Mouse (Mus musculus) limb, embryonic 14.5 days (tissue): ENCODE results near the gene Gla. TPM values are rescaled to one million over a fixed set of nuclear protein-coding genes. Genes with fewer than 3 reads are reported as not detected.

ENCODE experiments used
- ATAC-seq: fragments of 200-750 bp; cut with Nextera tagmentation; 2 replicates; pipeline ENCODE4 v1.8.0; 2017; ENCODE audit warnings: low read depth, moderate number of reproducible peaks, moderate TSS enrichment; ENCODE audit not compliant: low FRiP score
- DNase-seq: peaks from one replicate; pipeline ENCODE4 v3.0.0-alpha.2; 2015; ENCODE audit warnings: low spot score
- H3K27ac ChIP-seq: fragments of 300-500 bp; sonication (generic); replicated peaks from 2 replicates; pipeline ENCODE4 v1.5.1; 2014; ENCODE audit warnings: low read depth, mild to moderate bottlenecking, low read length, moderate library complexity, mixed read lengths
- H3K27me3 ChIP-seq: fragments of 300-500 bp; sonication (generic); 2 replicates; pipeline ENCODE4 v1.6.1; 2014; ENCODE audit warnings: low read length, mixed read lengths; ENCODE audit not compliant: control insufficient read depth, insufficient read depth
- H3K36me3 ChIP-seq: fragments of 300-500 bp; sonication (generic); 2 replicates; pipeline ENCODE4 v1.6.1; 2014; ENCODE audit warnings: mild to moderate bottlenecking, low read length, moderate library complexity, mixed read lengths; ENCODE audit not compliant: control insufficient read depth, insufficient read depth
- H3K4me1 ChIP-seq: fragments of 300-500 bp; sonication (generic); 2 replicates; pipeline ENCODE4 v1.6.1; 2014; ENCODE audit warnings: antibody characterized with exemption, low read length, mixed read lengths; ENCODE audit not compliant: control insufficient read depth, insufficient read depth
- H3K4me2 ChIP-seq: fragments of 300-500 bp; sonication (generic); replicated peaks from 2 replicates; pipeline ENCODE4 v1.6.1; 2014; ENCODE audit warnings: low read depth, mild to moderate bottlenecking, low read length, moderate library complexity; ENCODE audit not compliant: severe bottlenecking
- H3K4me3 ChIP-seq: fragments of 300-500 bp; sonication (generic); replicated peaks from 2 replicates; pipeline ENCODE4 v1.5.1; 2014; ENCODE audit warnings: low read length
- H3K9ac ChIP-seq: fragments of 300-500 bp; sonication (generic); 2 replicates; pipeline ENCODE4 v1.6.1; 2014; ENCODE audit warnings: mild to moderate bottlenecking, low read depth, low read length, moderate library complexity; ENCODE audit not compliant: severe bottlenecking
- H3K9me3 ChIP-seq: fragments of 300-500 bp; sonication (generic); 2 replicates; pipeline ENCODE4 v1.6.1; 2016; ENCODE audit warnings: low read length; ENCODE audit not compliant: control insufficient read depth
- POLR2A ChIP-seq: fragments of 200-500 bp; IDR thresholded peaks from 2 replicates; pipeline ENCODE4 v1.8.0; 2012; ENCODE audit warnings: inconsistent platforms, mild to moderate bottlenecking, moderate library complexity, borderline replicate concordance; ENCODE audit not compliant: insufficient read depth, insufficient read length; ENCODE audit errors: extremely low read depth
- WGBS: fragments of 180-500 bp; shearing (Covaris S2); extraction: QIAGEN DNeasy Blood & Tissue Kit; methylation state at CpG from one replicate; pipeline ENCODE4 v1.1.7; 2014; 5-methylcytosine and 5-hydroxymethylcytosine counted together
- polyA plus RNA-seq, 2 experiments: library from polyadenylated mRNA; depleted of rRNA in 1 of 2; stranded (reverse) in 1 of 2; unstranded in 1 of 2; fragments of >200 nt; fragmentation: Nextera tagmentation in 1 of 2; extraction: Ambion mirVana in 1 of 2; gene quantifications; 2 replicates each; pipeline versions ENCODE4 v1.2.1 to v1.2.3; 2012 to 2014

Gla gene
- 3.1 and 3.8 TPM in 2 replicates for polyA plus RNA-seq (2012; rRNA removed)
- polyA plus RNA-seq (2014; fragmentation: Nextera tagmentation; extraction: Ambion mirVana), result 2.7 and 4.9 TPM in 2 replicates

DNA sequence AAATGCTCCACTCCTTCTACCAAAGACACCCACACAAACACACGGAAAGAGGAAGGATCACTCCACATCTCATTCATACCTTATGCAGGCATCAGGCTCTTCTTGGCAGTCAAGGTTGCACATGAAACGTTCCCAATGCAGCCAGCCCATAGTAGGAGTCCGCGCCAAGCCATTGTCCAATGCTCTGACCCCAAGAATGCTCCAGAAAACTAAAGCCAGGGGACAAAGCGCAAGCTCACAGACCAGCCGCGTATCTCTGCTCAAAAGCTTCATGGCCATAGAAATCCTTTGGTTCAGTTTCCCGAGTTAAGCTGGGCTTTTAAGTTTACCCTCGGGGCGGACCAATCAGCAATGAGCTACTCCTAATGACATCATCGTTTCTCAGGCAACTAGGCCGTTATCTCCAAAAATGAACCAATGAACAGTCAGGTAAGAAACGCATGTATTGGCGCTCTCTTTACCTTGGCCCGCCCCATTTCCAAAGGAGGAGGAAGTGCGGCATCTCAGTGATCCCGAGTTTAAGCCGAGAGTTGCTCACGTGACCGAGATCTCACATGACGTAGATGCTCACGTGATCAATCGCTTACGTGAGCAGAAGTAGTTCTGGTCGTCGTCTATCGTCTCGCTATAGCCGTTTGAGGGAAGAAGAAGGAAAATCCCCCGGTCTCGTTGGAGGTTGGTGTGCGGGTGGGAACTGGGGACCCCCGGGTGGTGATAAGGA, at the start of gene Gla, which contains the start of gene Hnrnph2:
Gene Gla (minus strand): TSS at position 467 of the 721 bp plus-strand sequence.
Gene Hnrnph2 (plus strand): TSS at position 521 of the 721 bp plus-strand sequence.
- no peaks in the 10 kb centered on the region for H3K4me1 ChIP-seq
- peak; percentile 98 for ATAC-seq
- no peaks in the 10 kb centered on the region for H3K9me3 ChIP-seq
- no peaks in the 10 kb centered on the region for H3K36me3 ChIP-seq
- peak within 1 kb of the TSS; percentile 53 for H3K4me2 ChIP-seq
- peak; percentile 95 for DNase-seq
- TF ChIP-seq POLR2A, result no peak
- no peaks in the 10 kb centered on the region for H3K27me3 ChIP-seq
- 18% methylated on average over 32 of the region's 33 CpGs for WGBS
- H3K9ac ChIP-seq, result peak within 1 kb of the TSS; percentile 61
- H3K4me3 ChIP-seq, result peak within 1 kb of the TSS; percentile 49
- H3K27ac ChIP-seq, result peak within 1 kb of the TSS; percentile 91

DNA sequence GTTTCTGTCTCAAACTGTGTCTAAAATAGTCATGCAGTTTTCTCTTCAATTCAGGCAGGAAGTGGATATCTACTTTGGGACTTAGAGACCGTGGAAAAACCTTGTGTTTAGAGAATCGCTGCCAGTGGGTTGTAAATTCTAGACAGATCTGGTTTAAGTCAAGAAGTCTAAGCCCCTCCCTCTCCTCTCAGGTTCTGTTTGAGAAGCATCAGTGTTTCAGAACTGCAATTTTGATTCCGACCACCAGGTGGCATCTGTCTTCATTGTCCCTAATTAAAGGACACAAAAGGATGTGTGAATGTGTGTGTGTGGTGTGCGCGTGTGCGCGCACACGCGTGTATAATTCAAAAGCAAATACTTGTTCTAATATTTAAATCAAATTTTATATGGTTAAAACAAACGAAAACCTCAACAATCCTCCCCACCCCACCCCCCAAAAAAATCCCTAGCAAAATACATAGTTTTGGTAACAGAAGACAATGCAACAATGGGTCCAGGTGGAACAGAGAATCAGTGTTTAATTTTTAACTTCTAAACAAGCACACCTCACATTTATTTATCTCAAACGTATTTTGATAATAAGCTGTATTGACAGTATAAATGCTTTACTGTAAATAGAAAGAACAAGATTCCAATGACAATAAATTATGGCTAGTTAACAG, 47.2 kb upstream of the Gla start:
- no peak overlapping the region for H3K9ac ChIP-seq
- peak; percentile 87 for ATAC-seq
- H3K27me3 ChIP-seq, result no peaks in the 10 kb centered on the region
- H3K9me3 ChIP-seq, result no peaks in the 10 kb centered on the region
- no peak for TF ChIP-seq POLR2A
- DNase-seq, result peak; percentile 95
- H3K27ac ChIP-seq, result no peak overlapping the region
- H3K36me3 ChIP-seq, result no peaks in the 10 kb centered on the region
- H3K4me3 ChIP-seq, result no peak overlapping the region
- no peaks in the 10 kb centered on the region for H3K4me1 ChIP-seq
- WGBS, result 21% methylated on average over 11 of the region's 11 CpGs
- no peak overlapping the region for H3K4me2 ChIP-seq

DNA sequence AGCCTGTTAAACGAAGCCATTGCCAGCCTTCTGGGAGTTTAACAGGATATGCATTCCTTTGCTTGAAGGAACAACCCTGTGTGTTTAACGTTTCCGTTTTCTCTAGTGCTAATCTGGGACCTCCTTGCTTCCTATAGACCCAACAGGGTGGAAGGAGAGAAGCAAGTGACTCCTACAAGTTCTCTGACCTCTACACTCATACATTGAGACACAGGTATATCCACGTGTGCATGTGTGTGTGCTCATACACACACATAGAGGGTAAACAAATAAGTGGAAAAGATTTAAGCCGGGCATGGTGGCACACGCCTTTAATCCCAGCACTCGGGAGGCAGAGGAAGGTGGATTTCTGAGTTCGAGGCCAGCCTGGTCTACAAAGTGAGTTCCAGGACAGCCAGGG, 46.5 kb upstream of the Gla start:
- Histone ChIP-seq H3K4me2 (no peak overlapping the region), H3K27ac (no peak overlapping the region), H3K4me1 (no peaks in the 10 kb centered on the region), H3K27me3 (no peaks in the 10 kb centered on the region), H3K9me3 (no peaks in the 10 kb centered on the region), H3K4me3 (no peak overlapping the region), H3K36me3 (no peaks in the 10 kb centered on the region), H3K9ac (no peak overlapping the region)
- TF ChIP-seq POLR2A, result no peak
- DNase-seq (no peak), ATAC-seq (no peak)
- 63% methylated on average over 8 of the region's 8 CpGs for WGBS

DNA sequence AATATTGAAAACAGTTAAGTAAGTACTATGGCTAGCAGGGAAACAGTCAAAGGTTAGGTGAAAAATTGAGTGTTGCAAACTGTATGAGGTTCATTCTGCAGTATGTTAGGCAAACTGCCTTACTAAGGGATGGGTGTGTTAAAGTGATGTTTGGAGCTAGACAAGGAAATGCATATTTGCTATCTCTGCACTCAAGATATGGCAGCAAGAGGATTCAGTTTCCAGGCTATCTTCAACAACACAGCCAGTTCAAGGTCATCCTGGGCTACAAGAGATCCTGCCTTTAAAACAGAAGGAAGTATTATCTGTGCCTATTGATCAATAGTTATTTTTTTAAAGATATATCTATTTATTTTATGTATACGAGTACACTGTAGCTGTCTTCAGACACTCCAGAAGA, 45.4 kb upstream of the Gla start:
- no peaks in the 10 kb centered on the region for H3K9me3 ChIP-seq
- ATAC-seq (no peak), DNase-seq (no peak)
- H3K9ac ChIP-seq, result no peak overlapping the region
- H3K4me3 ChIP-seq, result no peak overlapping the region
- H3K4me2 ChIP-seq, result no peak overlapping the region
- H3K4me1 ChIP-seq, result no peaks in the 10 kb centered on the region
- no peaks in the 10 kb centered on the region for H3K27me3 ChIP-seq
- no peak overlapping the region for H3K27ac ChIP-seq
- WGBS, result 90% methylated on average over 1 of the region's 1 CpGs
- TF ChIP-seq POLR2A, result no peak
- H3K36me3 ChIP-seq, result no peaks in the 10 kb centered on the region

DNA sequence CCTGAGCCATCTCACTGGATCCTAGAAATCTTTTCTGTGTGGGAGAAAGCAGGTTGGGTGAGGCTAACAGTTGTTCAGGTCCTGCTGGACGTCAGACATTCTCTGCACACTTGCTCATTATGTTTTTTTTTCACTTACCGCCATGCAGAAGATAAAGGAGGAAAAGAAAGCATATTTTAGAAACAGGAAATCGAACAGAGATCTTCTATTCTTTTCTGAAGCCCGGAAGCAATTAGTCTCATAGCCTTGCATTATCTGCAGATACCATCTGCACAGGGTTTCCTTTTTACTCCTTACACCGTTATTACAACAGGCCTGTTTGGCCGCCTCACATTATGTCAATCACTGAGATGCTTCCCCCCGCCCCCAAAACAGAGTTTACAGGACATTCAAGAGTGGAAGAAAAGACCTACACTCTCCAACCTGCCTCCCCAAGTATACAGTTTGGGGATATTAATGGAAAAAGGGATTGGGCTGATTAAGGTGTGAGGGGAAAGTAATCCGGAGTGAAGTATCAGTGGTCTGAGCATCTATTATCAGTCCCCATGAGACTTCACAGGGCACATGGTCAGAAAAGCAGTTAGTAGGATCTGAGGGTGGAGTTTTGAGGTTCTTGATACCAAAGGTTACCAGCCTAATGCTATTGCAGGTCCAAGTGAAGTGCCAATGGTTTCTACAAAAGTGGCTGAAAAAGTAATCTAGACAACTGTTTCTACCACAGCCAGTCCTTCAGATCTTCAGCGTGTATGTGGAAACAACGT, 40.3 kb upstream of the Gla start:
- Histone ChIP-seq H3K27me3 (no peaks in the 10 kb centered on the region), H3K4me3 (no peak overlapping the region), H3K9ac (no peak overlapping the region), H3K9me3 (no peaks in the 10 kb centered on the region), H3K4me2 (no peak overlapping the region), H3K27ac (no peak overlapping the region), H3K36me3 (no peaks in the 10 kb centered on the region), H3K4me1 (no peaks in the 10 kb centered on the region)
- DNase-seq (no peak), ATAC-seq (no peak)
- no peak for TF ChIP-seq POLR2A
- WGBS, result 71% methylated on average over 10 of the region's 10 CpGs
